Mouse (Mus musculus): Measurements from ENCODE around the gene Mrps27.

Gene Mrps27

GRCm38 (mm10) chr13:99442434-99443249, 98.1 kb downstream of the Mrps27 start:
- DNase-seq: no peak

- no peak for DNase-seq
Observed at GRCm38 (mm10) chr13:99443484-99444175, 99.0 kb downstream of the Mrps27 start.

GRCm38 (mm10) chr13:99444431-99444871, 99.9 kb downstream of the Mrps27 start:
- no peak for DNase-seq

- no peak for DNase-seq
Observed at GRCm38 (mm10) chr13:99444880-99445279, 100.3 kb downstream of the Mrps27 start.

- no peak for DNase-seq
Observed at GRCm38 (mm10) chr13:99447002-99447401, 102.4 kb downstream of the Mrps27 start.

GRCm38 (mm10) chr13:99447403-99448199, 103.0 kb downstream of the Mrps27 start:
- DNase-seq: no peak

GRCm38 (mm10) chr13:99448278-99448677, 103.7 kb downstream of the Mrps27 start:
- DNase-seq: no peak

GRCm38 (mm10) chr13:99449547-99449946, 105.0 kb downstream of the Mrps27 start:
- no peak for DNase-seq

- DNase-seq: no peak
Observed at GRCm38 (mm10) chr13:99450766-99451165, 106.2 kb downstream of the Mrps27 start.

- DNase-seq: no peak
Observed at GRCm38 (mm10) chr13:99451276-99451675, 106.7 kb downstream of the Mrps27 start.

GRCm38 (mm10) chr13:99452444-99452843, 107.9 kb downstream of the Mrps27 start:
- no peak for DNase-seq

GRCm38 (mm10) chr13:99454977-99455376, 110.4 kb downstream of the Mrps27 start:
- DNase-seq: no peak

- DNase-seq: no peak
Observed at GRCm38 (mm10) chr13:99458658-99459386, 114.2 kb downstream of the Mrps27 start.

GRCm38 (mm10) chr13:99459612-99460011, 115.0 kb downstream of the Mrps27 start:
- DNase-seq: peak; percentile 82

- no peak for DNase-seq
Observed at GRCm38 (mm10) chr13:99461886-99462285, 117.3 kb downstream of the Mrps27 start.

GRCm38 (mm10) chr13:99464551-99464950, 120.0 kb downstream of the Mrps27 start:
- no peak for DNase-seq
